Mouse (Mus musculus) adrenal gland (tissue): ENCODE results near the gene Med20.

Experiments
- intact Hi-C: fragments of 180-260 bp; cut with DNase I; formaldehyde crosslinking; loops from one replicate; pipeline ENCODE4 v1.15.1; 2025

Med20 gene

DNA sequence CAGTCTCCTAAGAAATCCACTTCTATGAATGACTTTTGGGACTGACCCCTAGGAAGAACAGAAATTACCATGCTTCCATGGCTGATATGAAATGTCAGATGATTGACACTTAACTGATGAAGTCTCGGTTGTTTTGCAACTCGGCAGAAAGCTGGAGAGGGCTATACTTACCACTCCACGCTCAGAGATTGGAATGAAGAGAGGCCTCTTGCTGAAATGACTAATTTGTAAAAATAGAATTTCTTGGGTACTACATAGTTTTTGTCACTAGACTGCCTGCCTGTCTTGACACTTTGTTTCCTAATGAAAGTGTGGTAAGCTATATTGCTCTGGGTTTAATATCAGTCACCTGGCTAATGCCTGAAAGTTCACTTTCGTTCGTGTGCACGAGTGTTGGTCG, 53.1 kb downstream of the Med20 start:
- intact Hi-C loops: no loop called here

DNA sequence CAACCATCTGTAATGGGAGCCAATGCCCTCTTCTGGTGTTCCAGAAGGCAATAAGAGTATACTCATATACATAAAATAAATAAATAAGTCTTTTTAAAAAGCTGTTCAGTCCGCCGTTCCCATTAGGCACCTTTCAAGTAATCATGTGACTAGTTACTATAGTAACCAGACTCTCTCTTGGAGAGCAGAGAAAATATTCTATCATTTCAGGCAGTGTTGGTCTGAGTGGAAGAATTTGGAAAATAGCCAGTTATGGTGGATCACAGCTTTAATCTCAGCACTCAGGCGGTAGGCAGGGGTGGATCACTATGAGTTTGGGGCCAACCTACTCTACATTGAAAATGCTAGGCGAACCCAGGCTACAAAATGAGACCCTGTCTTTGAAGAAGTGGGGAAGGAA, 57.8 kb downstream of the Med20 start:
- intact Hi-C loops: no loop called here

DNA sequence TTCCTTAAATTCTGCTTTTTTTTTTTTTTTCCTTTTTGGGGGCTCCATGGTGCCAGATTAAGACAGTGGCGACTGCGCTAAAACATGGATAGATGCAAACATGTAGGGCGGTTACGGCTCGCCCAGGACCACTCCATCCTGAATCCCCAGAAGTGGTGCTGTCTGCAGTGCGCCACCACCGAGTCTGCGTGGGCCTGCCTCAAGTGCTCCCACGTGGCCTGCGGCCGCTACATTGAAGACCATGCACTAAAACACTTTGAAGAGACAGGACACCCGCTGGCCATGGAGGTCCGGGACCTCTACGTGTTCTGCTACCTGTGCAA, 60.6 kb downstream of the Med20 start:
- intact Hi-C loops: loop anchor here (2.0 to 10.0 kb wide), 3 partner anchors 21 to 267 kb away; partner anchors contain the start of gene Guca1a

DNA sequence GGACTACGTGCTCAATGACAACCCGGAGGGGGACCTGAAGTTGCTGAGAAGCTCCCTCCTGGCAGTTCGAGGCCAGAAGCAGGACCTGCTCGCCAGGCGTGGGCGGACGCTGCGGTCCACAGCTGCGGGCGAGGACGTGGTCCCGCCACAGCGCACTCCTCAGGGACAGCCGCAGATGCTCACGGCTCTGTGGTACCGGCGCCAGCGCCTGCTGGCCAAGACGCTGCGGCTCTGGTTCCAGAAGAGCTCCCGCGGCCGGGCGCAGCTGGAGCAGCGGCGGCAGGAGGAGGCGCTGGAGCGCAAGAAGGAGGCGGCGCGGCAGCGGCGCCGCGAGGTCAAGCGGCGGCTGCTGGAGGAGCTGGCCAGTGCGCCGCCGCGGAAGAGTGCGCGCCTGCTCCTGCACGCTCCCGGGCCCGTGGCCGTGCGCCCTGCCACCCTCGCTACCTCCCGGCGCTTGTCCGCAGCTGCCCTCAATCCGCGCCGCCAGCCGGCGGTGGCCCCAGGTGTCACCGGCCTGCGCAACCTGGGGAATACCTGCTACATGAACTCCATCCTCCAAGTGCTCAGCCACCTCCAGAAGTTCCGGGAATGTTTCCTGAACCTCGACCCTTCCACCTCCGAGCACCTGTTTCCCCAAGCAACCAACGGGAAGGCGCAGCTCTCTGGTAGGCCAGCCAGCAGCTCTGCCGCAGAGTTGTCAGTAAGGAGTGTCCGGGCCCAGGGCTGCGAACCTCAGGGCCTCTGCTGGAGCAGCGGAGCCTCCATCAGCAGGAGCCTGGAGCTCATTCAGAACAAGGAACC, 61.1 kb downstream of the Med20 start:
- intact Hi-C loops: loop anchor here (10.0 kb wide), 2 partner anchors 198 to 268 kb away; partner anchors contain the start of gene Guca1a
